Mouse (Mus musculus) frontal cortex, adult (tissue): ENCODE data around the gene Gm12184.
A peak's percentile ranks its signal among the peaks of the same experiment; 100 is the strongest.
"Not testable (repeated sequence)": the region's sequence is repeated elsewhere in the genome, so short reads cannot be mapped to it uniquely, and the experiment has no call there.

ENCODE experiments used
- ATAC-seq: cut with Nextera tagmentation; 2 replicates; pipeline ENCODE4 v1.9.2; 2017; ENCODE audit warnings: mild to moderate bottlenecking, moderate library complexity, mixed read lengths; ENCODE audit not compliant: low TSS enrichment

The Gm12184 gene

GRCm38 (mm10) chr11:48825979-48826751, at the start of gene Gm12184, which contains the start of gene Trim7:
Gene Gm12184, minus strand, starts transcription at chr11:48826655.
Gene Trim7, plus strand, starts transcription at chr11:48826140.
- peak; percentile 63 for ATAC-seq

DNA sequence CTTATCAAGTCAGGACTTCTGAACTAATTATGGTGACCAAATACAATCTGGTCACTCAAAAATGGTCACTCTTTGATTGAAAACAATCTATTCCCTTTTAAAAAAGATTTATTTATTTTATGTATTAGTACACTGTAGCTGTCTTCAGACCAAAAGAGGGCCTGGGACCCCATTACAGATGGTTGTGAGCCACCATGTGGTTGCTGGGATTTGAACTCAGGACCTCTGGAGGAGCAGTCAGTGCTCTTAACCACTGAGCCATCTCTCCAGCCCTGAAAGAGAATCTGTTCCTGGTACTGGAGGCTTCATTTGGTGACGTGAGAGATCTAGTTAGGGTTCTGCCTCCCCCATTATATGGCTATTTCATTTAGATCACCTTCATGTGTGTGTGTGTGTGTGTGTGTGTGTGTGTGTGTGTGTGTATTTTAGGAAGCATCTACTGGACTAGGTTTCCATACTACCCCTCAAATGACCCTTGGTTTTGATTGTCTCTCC, 48.9 kb upstream of the Gm12184 start:
- ATAC-seq: not testable (repeated sequence)

GRCm38 (mm10) chr11:48874465-48874864, 48.0 kb upstream of the Gm12184 start:
- peak; percentile 60 for ATAC-seq

GRCm38 (mm10) chr11:48873591-48874290, 47.3 kb upstream of the Gm12184 start:
- no peak for ATAC-seq

DNA sequence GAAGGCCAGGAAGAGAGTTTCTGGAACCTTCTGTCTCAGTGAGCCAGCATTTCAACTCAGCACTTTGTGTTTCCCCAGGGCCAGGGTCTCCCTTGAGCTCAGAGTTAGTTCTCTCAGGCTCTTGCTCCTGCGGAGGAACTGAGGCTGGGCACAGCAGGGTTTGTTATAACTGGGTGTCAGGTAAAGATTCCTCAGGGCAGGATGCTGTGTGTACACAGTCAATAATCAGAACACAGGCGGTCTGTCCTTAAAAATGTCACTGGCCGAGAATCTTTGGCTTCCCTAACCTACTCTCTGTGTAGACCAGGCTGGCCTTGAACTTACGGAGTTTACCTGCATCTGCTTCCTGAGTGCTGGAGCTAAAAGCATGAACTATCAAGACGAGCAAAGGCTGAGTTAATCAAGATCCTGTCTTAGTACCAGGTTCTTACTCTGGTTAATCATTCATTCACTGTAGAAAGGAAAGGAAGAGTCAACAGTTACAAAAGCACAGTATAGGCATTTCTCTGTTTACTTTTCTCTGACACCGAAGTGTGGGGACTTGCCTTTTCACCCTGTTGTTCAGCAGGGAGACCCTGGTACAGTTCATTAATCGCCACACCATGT, 46.3 kb upstream of the Gm12184 start:
- no peak for ATAC-seq

DNA sequence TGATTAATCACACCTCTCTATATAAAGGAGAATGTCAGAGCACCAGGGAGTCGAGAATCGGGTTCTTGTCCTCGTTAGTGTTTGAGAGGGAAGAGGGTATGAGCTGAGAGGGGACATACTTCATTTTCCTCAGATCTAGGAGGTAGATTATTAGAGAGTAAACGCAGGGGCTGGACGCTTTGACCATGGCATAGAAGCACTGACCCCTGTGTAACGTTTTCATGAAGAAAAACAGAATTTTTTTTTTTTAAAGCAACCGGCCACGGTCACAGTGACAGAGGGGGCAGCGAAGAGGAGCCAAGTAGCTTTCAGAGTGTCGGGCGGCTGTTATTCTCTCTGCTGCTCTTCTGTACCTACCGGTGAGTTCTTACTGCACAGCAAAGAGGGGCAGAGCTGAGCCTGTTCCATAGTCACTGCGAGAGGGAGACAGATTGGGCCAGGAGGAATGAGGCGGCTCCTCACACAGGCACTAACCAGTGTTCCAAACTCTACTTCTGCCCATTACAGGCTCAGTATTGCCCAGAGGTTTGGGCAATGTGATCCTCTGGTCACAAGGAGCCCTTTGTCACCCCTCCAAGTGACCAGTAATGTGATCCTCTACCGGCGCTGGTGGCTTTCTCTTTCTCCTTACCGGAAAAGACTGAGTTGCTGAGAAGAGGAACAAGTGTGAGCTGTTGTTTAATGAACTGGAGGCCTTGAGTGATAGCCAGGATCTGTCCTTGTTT, 45.5 kb upstream of the Gm12184 start:
- ATAC-seq: peak; percentile 71

DNA sequence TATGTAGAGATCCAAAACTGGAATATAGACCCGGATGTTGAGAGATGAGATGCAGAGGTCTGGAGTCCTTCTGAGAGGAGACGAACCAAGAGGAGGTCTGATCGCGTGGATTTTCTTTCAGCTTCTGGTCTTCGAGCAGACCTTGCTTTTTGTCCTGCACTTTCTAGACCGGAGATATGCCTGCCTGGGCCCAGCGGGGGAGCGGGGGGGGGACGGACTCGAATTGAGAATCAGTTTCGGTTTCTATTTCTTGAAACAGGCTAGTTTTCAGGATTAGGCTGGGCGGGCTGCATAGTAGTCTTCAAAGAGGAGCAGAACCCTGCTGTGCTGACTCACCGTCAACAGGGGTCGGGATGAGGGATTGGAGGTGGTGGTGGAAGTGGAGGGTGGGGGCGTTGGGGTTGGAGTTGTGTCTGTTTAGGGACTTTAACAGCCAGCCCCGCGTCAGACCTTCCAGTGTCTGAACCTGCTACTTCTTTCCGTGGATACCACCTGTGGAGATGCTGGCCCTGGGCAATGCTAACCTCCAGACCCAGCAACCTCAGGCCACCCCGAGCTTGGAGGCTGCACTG, 44.8 kb upstream of the Gm12184 start, which contains the start of gene Irgm1:
Gene Irgm1 (minus strand): TSS at position 483 of the 572 bp plus-strand sequence.
- ATAC-seq: peak; percentile 53

DNA sequence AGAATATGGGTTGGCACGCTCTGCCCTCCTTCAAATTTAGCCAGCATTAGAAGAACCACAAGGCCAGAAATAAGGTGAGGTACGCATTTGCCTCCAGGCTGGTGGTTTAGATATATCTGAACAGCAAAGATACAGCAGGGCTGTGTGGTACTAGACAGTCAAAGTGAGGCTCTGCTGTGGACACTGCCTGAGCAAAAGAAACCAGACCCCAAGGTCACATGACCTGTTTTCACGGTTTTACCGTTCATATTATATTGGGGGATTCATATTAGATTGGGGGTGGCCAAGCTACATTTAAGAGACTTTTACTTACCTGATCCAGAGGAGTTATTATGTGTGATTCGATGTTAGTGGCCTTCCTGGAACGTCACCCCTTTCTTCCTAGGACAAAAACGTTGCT, 44.3 kb upstream of the Gm12184 start:
- no peak for ATAC-seq

- no peak for ATAC-seq
Measured at GRCm38 (mm10) chr11:48869380-48870110, 43.1 kb upstream of the Gm12184 start.

- ATAC-seq: no peak
Measured at GRCm38 (mm10) chr11:48866481-48866880, 40.0 kb upstream of the Gm12184 start.

DNA sequence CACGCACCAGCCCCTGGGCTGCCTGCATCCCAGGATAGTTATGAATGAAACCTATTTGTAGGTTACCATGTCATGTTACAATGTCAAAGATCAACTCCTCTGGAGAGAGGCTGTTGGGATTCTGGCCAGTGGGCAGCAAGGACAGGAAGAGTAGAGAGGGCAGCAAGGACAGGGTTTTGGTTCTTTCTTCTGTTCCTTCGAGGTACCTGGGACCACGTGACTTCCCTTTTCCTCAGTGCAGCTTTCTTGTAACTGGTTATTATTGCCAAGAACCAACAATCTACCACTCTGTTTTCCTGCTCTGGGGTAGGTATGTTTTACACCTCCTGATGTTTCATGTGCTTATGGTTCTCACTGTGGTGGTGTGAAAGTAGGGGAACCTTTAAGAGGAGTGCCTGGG, 37.4 kb upstream of the Gm12184 start:
- ATAC-seq: no peak

- ATAC-seq: no peak
Measured at GRCm38 (mm10) chr11:48862784-48863319, 36.4 kb upstream of the Gm12184 start.

DNA sequence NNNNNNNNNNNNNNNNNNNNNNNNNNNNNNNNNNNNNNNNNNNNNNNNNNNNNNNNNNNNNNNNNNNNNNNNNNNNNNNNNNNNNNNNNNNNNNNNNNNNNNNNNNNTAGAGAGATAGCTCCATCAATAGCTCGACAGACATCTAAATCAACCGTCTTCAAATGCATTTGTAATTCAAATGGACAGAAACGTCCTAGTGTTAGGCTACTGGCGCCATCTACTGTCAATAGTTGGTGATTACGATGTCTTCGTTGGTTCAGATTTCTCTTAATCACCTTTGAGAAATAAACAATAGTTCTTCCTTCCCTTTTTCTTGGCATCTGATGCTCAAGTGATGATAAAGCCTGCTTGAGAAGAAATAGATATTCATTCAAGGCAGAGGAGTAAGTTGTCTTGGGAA, 32.6 kb upstream of the Gm12184 start:
- 0 out of 2 replicates have a peak, but pooled peaks have one; percentile 16 for ATAC-seq

- peak; percentile 28 for ATAC-seq
Measured at GRCm38 (mm10) chr11:48853474-48854180, 27.2 kb upstream of the Gm12184 start.

DNA sequence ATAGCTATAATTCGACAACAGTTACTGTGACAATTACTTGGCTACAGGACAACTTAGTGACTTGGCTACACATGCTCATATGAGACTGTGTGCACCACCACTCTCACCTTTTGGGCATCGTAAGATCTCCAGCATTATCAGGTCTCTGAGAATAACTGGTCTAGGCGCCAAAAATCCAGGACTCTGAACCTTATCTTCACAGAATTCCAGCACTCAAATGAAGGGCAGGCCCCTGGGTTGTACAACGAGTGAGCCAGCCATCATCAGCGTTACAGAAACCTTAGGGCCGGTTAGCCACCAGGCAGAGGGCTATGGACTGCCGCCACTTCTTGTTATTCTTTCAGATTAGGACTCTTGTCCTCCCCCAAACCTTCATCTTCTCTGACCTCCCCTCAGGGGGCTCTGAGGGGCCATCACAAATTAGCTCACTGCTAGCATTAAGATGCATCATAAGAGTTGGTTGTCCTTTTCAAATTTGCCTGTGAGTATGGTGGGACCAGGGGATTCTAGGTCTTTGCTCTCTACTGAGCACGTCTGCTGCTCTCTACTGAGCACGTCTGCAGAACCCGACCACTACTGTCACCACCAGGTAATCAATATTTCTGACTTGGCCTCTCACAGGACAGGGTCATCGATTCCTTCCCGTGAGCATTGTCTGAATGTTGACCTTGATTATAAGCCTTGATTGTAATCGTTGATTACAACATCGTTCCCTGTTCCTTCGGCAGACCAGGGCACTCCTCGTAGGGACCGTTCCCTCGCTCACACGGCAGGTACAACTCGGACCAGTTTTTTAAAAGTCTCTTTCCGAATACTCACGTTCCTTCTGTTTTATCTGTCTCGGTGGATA, 26.4 kb upstream of the Gm12184 start:
- ATAC-seq: peak; percentile 27; the same call in 1 of the 2 replicates

GRCm38 (mm10) chr11:48852190-48852589, 25.7 kb upstream of the Gm12184 start:
- ATAC-seq: no peak

DNA sequence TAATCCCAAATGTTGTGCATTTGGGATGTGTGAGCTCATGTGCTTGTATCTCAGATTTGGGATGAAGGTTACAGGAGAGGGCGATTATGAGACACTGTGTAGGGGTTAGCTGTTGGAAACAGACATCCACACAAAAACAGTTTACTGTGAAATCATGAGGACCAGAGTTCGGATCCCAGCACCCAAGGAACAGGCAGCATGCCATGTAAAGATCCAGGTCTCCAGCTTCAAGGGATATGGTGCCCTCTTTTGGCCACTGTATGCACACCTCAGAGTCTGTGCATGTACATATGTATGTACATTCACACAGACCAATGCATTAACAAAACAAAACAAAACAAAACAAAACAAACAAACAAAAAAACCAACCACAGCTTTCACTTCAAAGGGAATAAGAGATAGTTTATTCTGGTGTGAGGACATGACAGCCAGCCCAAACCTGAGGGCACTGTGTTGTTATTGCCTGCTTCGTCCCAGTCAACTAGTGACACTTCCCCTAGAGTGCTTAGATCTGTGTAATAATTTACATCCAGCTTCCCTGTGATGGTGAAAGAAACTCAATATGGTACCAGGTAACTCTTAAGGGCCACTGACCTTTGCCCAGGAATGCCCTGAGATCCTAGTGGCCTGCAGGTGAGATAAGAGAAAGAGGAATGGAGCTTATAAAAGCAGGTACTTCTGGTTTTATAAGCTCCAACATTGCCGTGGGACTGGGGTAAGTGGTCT, 25.0 kb upstream of the Gm12184 start:
- ATAC-seq: no peak

GRCm38 (mm10) chr11:48850240-48850639, 23.8 kb upstream of the Gm12184 start:
- no peak for ATAC-seq
